ENCODE assay signal across 9 mouse cellular contexts in genomic region chr5:66679222-66679621, GRCm38 (mm10). TPM values are rescaled to one million over a fixed set of nuclear protein-coding genes. Genes with fewer than 3 reads are reported as not detected.
DNase-seq lines count a peak whose midpoint lies in the region; TF ChIP-seq lines count a peak whose summit lies in the region.
"Had no signal": no experiment of that assay in that cellular context is flagged by ENCODE, and none has a peak within 500 bp of the region (broad histone marks: within the 10 kb centered on the region; RNA-seq: fewer than 3 reads in every experiment).

No protein-coding gene starts in this region.

- no peaks in the 10 kb centered on the region for H3K36me3 ChIP-seq in kidney, adult 2 months (ENCODE audit: control insufficient read depth, insufficient read depth, low read length)

- no peak for TF ChIP-seq POLR2A in brain, embryonic 14.5 days (IDR thresholded peaks at IDR 0.05; ENCODE audit: borderline replicate concordance, extremely low read depth, insufficient read depth, insufficient read length, poor library complexity, severe bottlenecking)
- no peak for TF ChIP-seq POLR2A in kidney, adult 2 months (IDR thresholded peaks at IDR 0.05; ENCODE audit: low read depth, low read length)

- peak; percentile 69 for DNase-seq in layer of hippocampus, adult 11-12 months (ENCODE audit: low spot score)
- no peak for DNase-seq in layer of hippocampus, adult 9-10 months (ENCODE audit: low spot score)
- peak; percentile 79 for DNase-seq in brain, embryonic 14.5 days (ENCODE audit: low read depth)
- peak; percentile 68 to 82 for DNase-seq in layer of hippocampus, adult 18-20 months (ENCODE audit: low spot score in 2 of 2)
- peak; percentile 87 for DNase-seq in right cerebral cortex, adult 18-20 months
- no peak for DNase-seq in kidney, adult 11 months
- no peak for DNase-seq in kidney, adult 2 months
- DNase-seq in urinary bladder, postnatal 36 days (ENCODE audit: low spot score in 2 of 2) = no peak

- no peak overlapping the region for H3K4me3 ChIP-seq in kidney, adult 2 months (ENCODE audit: insufficient read depth, low read depth, low read length)
- H3K4me3 ChIP-seq: limb, embryonic 13.5 days had no signal

- no peak for TF ChIP-seq CTCF in brain, embryonic 14.5 days (IDR thresholded peaks at IDR 0.05; ENCODE audit: borderline replicate concordance, extremely low read depth, insufficient read depth, insufficient read length)
- TF ChIP-seq CTCF in kidney, adult 2 months (conservative IDR thresholded peaks at IDR 0.05; ENCODE audit: insufficient read depth, insufficient read length, low read depth, low read length) = no peak

- WGBS in kidney, adult 2 months = 65% methylated on average over 10 of the region's 10 CpGs

- H3K27me3 ChIP-seq in kidney, adult 2 months (replicated peaks; ENCODE audit: control insufficient read depth, insufficient read depth, low read length) = no peaks in the 10 kb centered on the region; the same call in 1 of the 2 replicates

- no peak overlapping the region for H3K27ac ChIP-seq in kidney, adult 2 months (ENCODE audit: insufficient read depth, low read depth, low read length)
- H3K27ac ChIP-seq: limb, embryonic 13.5 days had no signal

- no peaks in the 10 kb centered on the region for H3K4me1 ChIP-seq in kidney, adult 2 months (ENCODE audit: control insufficient read depth, insufficient read depth, low read length)

RNA-seq across cellular contexts. Expression of gene Uchl1, which starts 3.3 kb away (rescaled TPM):
- polyA plus RNA-seq in brain, embryonic 14.5 days (2012; rRNA removed) = 1,464 and 1,575 TPM in 2 replicates
- total RNA-seq in layer of hippocampus, adult 18-20 months (2021) = 100 to 1,000 TPM; 839 to 868 TPM
- 12.1 and 16.8 TPM in 2 replicates for polyA plus RNA-seq in kidney, adult 2 months (2012; rRNA removed)

Comparison
In these comparisons a context has a peak if more than half of its experiments do, and no peak if none do; other contexts are left out.
1. DNase-seq: peak in layer of hippocampus, adult 11-12 months (single experiment), brain, embryonic 14.5 days (single experiment), layer of hippocampus, adult 18-20 months (2 of 2) and right cerebral cortex, adult 18-20 months (single experiment); none in layer of hippocampus, adult 9-10 months (single experiment), kidney, adult 11 months (single experiment), kidney, adult 2 months (single experiment) and urinary bladder, postnatal 36 days (0 of 2).
2. RNA of gene Uchl1, which starts 3.3 kb away (polyA plus RNA-seq): 1,464 to 1,575 TPM in brain, embryonic 14.5 days; 12.1 to 16.8 TPM in kidney, adult 2 months; every median in the first group is over 10 times any median in the second.